Mouse (Mus musculus): ENCODE data around the gene Kcnh2.
"Not testable (repeated sequence)": the region's sequence is repeated elsewhere in the genome, so short reads cannot be mapped to it uniquely, and the experiment has no call there.

The Kcnh2 gene

GRCm38 (mm10) chr5:24351278-24351677, at the start of gene Kcnh2:
Kcnh2 (minus strand) TSS chr5:24351604.
- in situ Hi-C loops (cut with MseI, MboI) = no loop called here

- in situ Hi-C loops (cut with MseI, MboI) = no loop called here
Observed at GRCm38 (mm10) chr5:24400362-24400761, 49.0 kb upstream of the Kcnh2 start.

GRCm38 (mm10) chr5:24399686-24400085, 48.3 kb upstream of the Kcnh2 start:
- in situ Hi-C loops (cut with MseI, MboI) = no loop called here

- in situ Hi-C loops (cut with MseI, MboI) = not testable (repeated sequence)
Observed at GRCm38 (mm10) chr5:24396254-24396653, 44.9 kb upstream of the Kcnh2 start.

GRCm38 (mm10) chr5:24394165-24394894, 42.9 kb upstream of the Kcnh2 start:
- in situ Hi-C loops (cut with MseI, MboI) = no loop called here

- in situ Hi-C loops (cut with MseI, MboI) = no loop called here
Observed at GRCm38 (mm10) chr5:24393392-24393997, 42.1 kb upstream of the Kcnh2 start, which contains the start of gene Abcb8. Abcb8 (plus strand) TSS chr5:24393663.

GRCm38 (mm10) chr5:24392724-24393123, 41.3 kb upstream of the Kcnh2 start:
- in situ Hi-C loops (cut with MseI, MboI) = no loop called here

GRCm38 (mm10) chr5:24391864-24392263, 40.5 kb upstream of the Kcnh2 start, which contains the start of gene Atg9b:
Atg9b (minus strand) TSS chr5:24392143.
- in situ Hi-C loops (cut with MseI, MboI) = no loop called here

GRCm38 (mm10) chr5:24389658-24390020, 38.2 kb upstream of the Kcnh2 start:
- in situ Hi-C loops (cut with MseI, MboI) = no loop called here

GRCm38 (mm10) chr5:24389011-24389657, 37.7 kb upstream of the Kcnh2 start:
- in situ Hi-C loops (cut with MseI, MboI) = no loop called here

GRCm38 (mm10) chr5:24388246-24388915, 37.0 kb upstream of the Kcnh2 start:
- in situ Hi-C loops (cut with MseI, MboI) = no loop called here

- in situ Hi-C loops (cut with MseI, MboI) = no loop called here
Observed at GRCm38 (mm10) chr5:24387264-24388241, 36.1 kb upstream of the Kcnh2 start.

- in situ Hi-C loops (cut with MseI, MboI) = no loop called here
Observed at GRCm38 (mm10) chr5:24385887-24386550, 34.6 kb upstream of the Kcnh2 start.

GRCm38 (mm10) chr5:24385374-24385773, 34.0 kb upstream of the Kcnh2 start:
- in situ Hi-C loops (cut with MseI, MboI) = no loop called here

- in situ Hi-C loops (cut with MseI, MboI) = no loop called here
Observed at GRCm38 (mm10) chr5:24384407-24384806, 33.0 kb upstream of the Kcnh2 start.

GRCm38 (mm10) chr5:24383026-24383859, 31.8 kb upstream of the Kcnh2 start:
- in situ Hi-C loops (cut with MseI, MboI) = no loop called here

GRCm38 (mm10) chr5:24381988-24382387, 30.6 kb upstream of the Kcnh2 start:
- in situ Hi-C loops (cut with MseI, MboI) = no loop called here

- in situ Hi-C loops (cut with MseI, MboI) = no loop called here
Observed at GRCm38 (mm10) chr5:24381486-24381885, 30.1 kb upstream of the Kcnh2 start.

- in situ Hi-C loops (cut with MseI, MboI) = no loop called here
Observed at GRCm38 (mm10) chr5:24380499-24380898, 29.1 kb upstream of the Kcnh2 start.

GRCm38 (mm10) chr5:24379501-24379900, 28.1 kb upstream of the Kcnh2 start:
- in situ Hi-C loops (cut with MseI, MboI) = no loop called here

All from mouse trophoblast stem cell (cell line).